Mouse (Mus musculus) megakaryocyte, embryonic 14.5 days (primary cell): ENCODE results near the gene Ccdc136.

Experiments used
- FLI1 ChIP-seq: IDR thresholded peaks from 2 replicates; pipeline ENCODE4 v1.6.1; 2012; ENCODE audit warnings: low read length, inconsistent platforms, mixed read lengths
- GATA1 ChIP-seq: IDR thresholded peaks from 3 replicates; pipeline ENCODE4 v1.6.1; 2012; ENCODE audit warnings: mixed read lengths, low read length, inconsistent platforms, borderline replicate concordance

- TF ChIP-seq GATA1, result no peak
- no peak for TF ChIP-seq FLI1
These were observed 1.5 kb downstream of the Ccdc136 start for GRCm38 (mm10) chr6:29397575-29397974.
